Mouse (Mus musculus) heart, postnatal 0 days (tissue): ENCODE measurements around the gene Mrvi1.

Experiments
- CTCF ChIP-seq: IDR thresholded peaks from 2 replicates; pipeline ENCODE4 v1.5.1; 2016; ENCODE audit warnings: antibody characterized with exemption, control low read depth, low read depth
- EP300 ChIP-seq: IDR thresholded peaks from 2 replicates; pipeline ENCODE4 v1.6.1; 2016; ENCODE audit warnings: antibody characterized with exemption, low read depth

DNA sequence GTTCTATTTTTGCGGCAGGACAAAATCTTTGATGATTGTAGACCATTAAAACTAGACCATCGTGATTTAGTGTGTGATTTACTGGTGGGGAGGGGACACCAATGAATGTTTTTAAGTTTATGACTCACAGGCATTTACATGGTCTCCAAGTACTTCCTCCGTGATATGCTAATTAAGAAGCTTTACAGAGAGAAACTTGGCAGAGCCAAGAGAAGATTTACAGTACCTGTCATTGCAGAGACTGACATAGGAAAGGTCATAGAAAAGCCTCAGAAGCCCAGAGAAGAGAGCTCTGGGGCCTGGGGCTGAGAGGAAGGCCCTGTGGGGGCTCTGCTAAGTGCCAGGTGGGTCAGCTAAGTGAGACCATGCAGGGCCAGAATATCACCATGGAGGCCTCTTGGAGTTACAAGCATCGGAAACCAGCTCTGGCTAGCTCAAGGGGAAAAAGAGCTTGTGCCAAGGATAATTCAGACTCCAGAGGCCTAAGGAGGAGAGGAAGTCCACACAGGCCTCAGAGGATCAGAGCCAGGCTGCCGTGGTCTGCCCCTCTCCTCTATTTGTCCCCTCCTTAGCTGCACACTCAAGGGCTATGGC, 7.1 kb upstream of the Mrvi1 start:
- TF ChIP-seq CTCF: no peak
- TF ChIP-seq EP300: no peak
